Mouse (Mus musculus) embryonic facial prominence, embryonic 11.5 days (tissue): ENCODE measurements at regions not wholly inside any gene's neighbourhood (a gene's known extent, or its start where the extent isn't known, plus 50 kb on each side); places are given as distances from the start of the nearest gene placed in this dataset.
A peak's percentile ranks its signal among the peaks of the same experiment; 100 is the strongest.

Experiments
- ATAC-seq: fragments of 200-750 bp; cut with Nextera tagmentation; replicated peaks from 2 replicates; pipeline ENCODE4 v1.8.0; 2017; ENCODE audit warnings: low read depth; ENCODE audit not compliant: insufficient number of reproducible peaks, low FRiP score, low TSS enrichment
- DNase-seq: peaks from one replicate; pipeline ENCODE4 v3.0.0-alpha.2; 2015; ENCODE audit warnings: low spot score
- H3K27ac ChIP-seq: fragments of 300-500 bp; sonication (generic); replicated peaks from 2 replicates; pipeline ENCODE4 v1.5.1; 2014; ENCODE audit warnings: mild to moderate bottlenecking, low read depth, low read length, control low read depth
- H3K27me3 ChIP-seq: fragments of 300-500 bp; sonication (generic); 2 replicates; pipeline ENCODE4 v1.6.1; 2014; ENCODE audit warnings: mild to moderate bottlenecking, low read length, moderate library complexity, mixed read lengths; ENCODE audit not compliant: control insufficient read depth, insufficient read depth
- H3K36me3 ChIP-seq: fragments of 300-500 bp; sonication (generic); replicated peaks from 2 replicates; pipeline ENCODE4 v1.6.1; 2014; ENCODE audit warnings: low read depth, mild to moderate bottlenecking, low read length, moderate library complexity, mixed read lengths; ENCODE audit not compliant: control insufficient read depth, insufficient read depth
- H3K4me1 ChIP-seq: fragments of 300-500 bp; sonication (generic); 2 replicates; pipeline ENCODE4 v1.6.1; 2014; ENCODE audit warnings: low read length, mixed read lengths; ENCODE audit not compliant: control insufficient read depth, insufficient read depth
- H3K4me2 ChIP-seq: fragments of 300-500 bp; sonication (generic); 2 replicates; pipeline ENCODE4 v1.6.1; 2014; ENCODE audit warnings: low read depth, mild to moderate bottlenecking, control low read depth, low read length, moderate library complexity
- H3K4me3 ChIP-seq: fragments of 300-500 bp; sonication (generic); 2 replicates; pipeline ENCODE4 v1.5.1; 2014; ENCODE audit warnings: low read depth, low read length, control low read depth
- H3K9ac ChIP-seq: fragments of 300-500 bp; sonication (generic); replicated peaks from 2 replicates; pipeline ENCODE4 v1.6.1; 2014; ENCODE audit warnings: mild to moderate bottlenecking, control low read depth, low read length
- H3K9me3 ChIP-seq: fragments of 300-500 bp; sonication (generic); replicated peaks from 2 replicates; pipeline ENCODE4 v1.6.1; 2016; ENCODE audit warnings: mild to moderate bottlenecking, low read length, inconsistent platforms, mixed read lengths; ENCODE audit not compliant: control insufficient read depth
- WGBS: fragments of 180-500 bp; shearing (Covaris S2); extraction: QIAGEN DNeasy Blood & Tissue Kit; methylation state at CpG from one replicate; pipeline ENCODE4 v1.1.7; 2014; 5-methylcytosine and 5-hydroxymethylcytosine counted together

- no peak for DNase-seq
- H3K4me2 ChIP-seq, result no peak overlapping the region
- 86% methylated on average over 5 of the region's 5 CpGs for WGBS
These were observed 99.0 kb downstream of the Gm11146 start for GRCm38 (mm10) chr16:77502916-77503315.

GRCm38 (mm10) chr16:77502026-77502425 is 99.9 kb downstream of the Gm11146 start:
- ATAC-seq (no peak), DNase-seq (no peak)
- Histone ChIP-seq H3K36me3 (no peaks in the 10 kb centered on the region), H3K9ac (no peak overlapping the region), H3K27me3 (no peaks in the 10 kb centered on the region), H3K4me1 (no peaks in the 10 kb centered on the region), H3K4me2 (no peak overlapping the region), H3K9me3 (no peaks in the 10 kb centered on the region), H3K4me3 (no peak overlapping the region), H3K27ac (no peak overlapping the region)
- 74% methylated on average over 3 of the region's 3 CpGs for WGBS

More at GRCm38 (mm10) chr16:77502916-77503315, 99.0 kb downstream of the Gm11146 start:
- ATAC-seq, result no peak
- H3K4me3 ChIP-seq, result no peak overlapping the region
- H3K9me3 ChIP-seq, result no peaks in the 10 kb centered on the region
- no peaks in the 10 kb centered on the region for H3K4me1 ChIP-seq
- H3K27ac ChIP-seq, result no peak overlapping the region
- H3K9ac ChIP-seq, result no peak overlapping the region
- no peaks in the 10 kb centered on the region for H3K36me3 ChIP-seq
- H3K27me3 ChIP-seq, result no peaks in the 10 kb centered on the region

GRCm38 (mm10) chr16:77500981-77501380 is 100.9 kb downstream of the Gm11146 start:
- Histone ChIP-seq H3K36me3 (no peaks in the 10 kb centered on the region), H3K27ac (peak overlapping the region; percentile 53), H3K4me2 (no peak overlapping the region), H3K4me1 (no peaks in the 10 kb centered on the region), H3K27me3 (no peaks in the 10 kb centered on the region), H3K9ac (no peak overlapping the region), H3K9me3 (no peaks in the 10 kb centered on the region), H3K4me3 (peak overlapping the region; percentile 15)
- ATAC-seq (no peak), DNase-seq (peak; percentile 52)
- 35% methylated on average over 4 of the region's 4 CpGs for WGBS

- ATAC-seq (0 out of 2 replicates have a peak, but pooled peaks have one; percentile 44), DNase-seq (peak; percentile 38)
- Histone ChIP-seq H3K4me2 (0 out of 2 replicates have a peak overlapping the region, but pooled peaks have one; percentile 5), H3K4me3 (peak overlapping the region; percentile 15), H3K36me3 (no peaks in the 10 kb centered on the region), H3K27me3 (no peaks in the 10 kb centered on the region), H3K9me3 (no peaks in the 10 kb centered on the region), H3K27ac (peak overlapping the region; percentile 53), H3K4me1 (no peaks in the 10 kb centered on the region), H3K9ac (no peak overlapping the region)
- 42% methylated on average over 6 of the region's 6 CpGs for WGBS
These were observed 101.5 kb downstream of the Gm11146 start for GRCm38 (mm10) chr16:77500413-77500812.

GRCm38 (mm10) chr16:77499537-77500301 is 102.2 kb downstream of the Gm11146 start:
- WGBS, result 35% methylated on average over 18 of the region's 18 CpGs

GRCm38 (mm10) chr16:77495310-77495709 is 106.6 kb downstream of the Gm11146 start:
- Histone ChIP-seq H3K27ac (no peak overlapping the region), H3K9me3 (no peaks in the 10 kb centered on the region), H3K27me3 (no peaks in the 10 kb centered on the region), H3K4me1 (no peaks in the 10 kb centered on the region), H3K4me2 (no peak overlapping the region), H3K9ac (no peak overlapping the region), H3K36me3 (no peaks in the 10 kb centered on the region), H3K4me3 (no peak overlapping the region)
- DNase-seq (no peak), ATAC-seq (no peak)
- WGBS, result 92% methylated on average over 7 of the region's 7 CpGs

More at GRCm38 (mm10) chr16:77499537-77500301, 102.2 kb downstream of the Gm11146 start:
- H3K4me1 ChIP-seq, result no peaks in the 10 kb centered on the region
- no peaks in the 10 kb centered on the region for H3K36me3 ChIP-seq
- H3K27me3 ChIP-seq, result no peaks in the 10 kb centered on the region
- H3K9ac ChIP-seq, result no peak overlapping the region
- no peak overlapping the region for H3K4me2 ChIP-seq
- H3K27ac ChIP-seq, result peak overlapping the region; percentile 14; the same call in 1 of the 2 replicates
- H3K9me3 ChIP-seq, result no peaks in the 10 kb centered on the region
- no peak overlapping the region for H3K4me3 ChIP-seq
- peak; percentile 84 for ATAC-seq
- DNase-seq, result peak; percentile 83

- no peak overlapping the region for H3K9ac ChIP-seq
- H3K4me1 ChIP-seq, result no peaks in the 10 kb centered on the region
- 86% methylated on average over 7 of the region's 7 CpGs for WGBS
- DNase-seq, result no peak
- H3K27ac ChIP-seq, result no peak overlapping the region
- no peak for ATAC-seq
- no peak overlapping the region for H3K4me3 ChIP-seq
- H3K9me3 ChIP-seq, result no peaks in the 10 kb centered on the region
- H3K27me3 ChIP-seq, result no peaks in the 10 kb centered on the region
- no peak overlapping the region for H3K4me2 ChIP-seq
- no peaks in the 10 kb centered on the region for H3K36me3 ChIP-seq
These were observed 107.9 kb downstream of the Gm11146 start for GRCm38 (mm10) chr16:77494042-77494441.

GRCm38 (mm10) chr16:77488155-77488554 is 113.7 kb downstream of the Gm11146 start:
- Histone ChIP-seq H3K4me2 (no peak overlapping the region), H3K9me3 (no peaks in the 10 kb centered on the region), H3K9ac (no peak overlapping the region), H3K36me3 (no peaks in the 10 kb centered on the region), H3K27ac (no peak overlapping the region), H3K27me3 (no peaks in the 10 kb centered on the region), H3K4me3 (no peak overlapping the region), H3K4me1 (no peaks in the 10 kb centered on the region)
- 88% methylated on average over 1 of the region's 1 CpGs for WGBS
- no peak for DNase-seq
- ATAC-seq, result no peak
